Comparison of ENCODE assay signal across 14 mouse cellular contexts in genomic region chr12:102678820-102679219, GRCm38 (mm10). TPM values are rescaled to one million over a fixed set of nuclear protein-coding genes. Genes with fewer than 3 reads are reported as not detected.
DNase-seq lines count a peak whose midpoint lies in the region; TF ChIP-seq lines count a peak whose summit lies in the region.
"Had no signal": no experiment of that assay in that cellular context is flagged by ENCODE, and none has a peak within 500 bp of the region (broad histone marks: within the 10 kb centered on the region; RNA-seq: fewer than 3 reads in every experiment).

No protein-coding gene starts in this region.

- peak overlapping the region; percentile 65 for H3K27ac ChIP-seq in layer of hippocampus, adult 2 months
- H3K27ac ChIP-seq in thymus, adult 2 months (ENCODE audit: control insufficient read depth, insufficient read depth, low read length) = no peak overlapping the region
- H3K27ac ChIP-seq: embryonic facial prominence, embryonic 15.5 days; heart, embryonic 15.5 days; hindbrain, embryonic 15.5 days; limb, embryonic 15.5 days; lung, embryonic 15.5 days had no signal

- H3K36me3 ChIP-seq in thymus, adult 2 months (ENCODE audit: control insufficient read depth, insufficient read depth, low read length) = no peaks in the 10 kb centered on the region
- H3K36me3 ChIP-seq: heart, embryonic 15.5 days; hindbrain, embryonic 15.5 days; limb, embryonic 15.5 days; lung, embryonic 15.5 days had no signal

- H3K27me3 ChIP-seq in thymus, adult 2 months (ENCODE audit: control insufficient read depth, insufficient read depth, low read length) = no peaks in the 10 kb centered on the region
- H3K27me3 ChIP-seq: embryonic facial prominence, embryonic 15.5 days; heart, embryonic 15.5 days; hindbrain, embryonic 15.5 days; limb, embryonic 15.5 days; lung, embryonic 15.5 days had no signal

- 86% methylated on average over 6 of the region's 6 CpGs for WGBS in thymus, adult 2 months

- TF ChIP-seq POLR2A in thymus, adult 2 months (IDR thresholded peaks at IDR 0.05; ENCODE audit: control insufficient read depth, extremely low read depth, insufficient read depth, low read length, poor library complexity) = no peak

- no peak for TF ChIP-seq CTCF in layer of hippocampus, adult 2 months (conservative IDR thresholded peaks at IDR 0.05)
- TF ChIP-seq CTCF in thymus, adult 2 months (IDR thresholded peaks at IDR 0.05; ENCODE audit: borderline replicate concordance, control insufficient read depth, extremely low read depth, insufficient read depth, low read length, poor library complexity) = no peak

- no peak overlapping the region for H3K4me3 ChIP-seq in layer of hippocampus, adult 2 months
- no peak overlapping the region for H3K4me3 ChIP-seq in thymus, adult 2 months (ENCODE audit: control insufficient read depth, insufficient read depth, low read length)
- H3K4me3 ChIP-seq: embryonic facial prominence, embryonic 15.5 days; heart, embryonic 15.5 days; hindbrain, embryonic 15.5 days; limb, embryonic 15.5 days; lung, embryonic 15.5 days had no signal

- peak; percentile 77 to 88 for DNase-seq in adrenal gland, adult (ENCODE audit: inconsistent age in 2 of 2, low spot score in 1 of 2)
- no peak for DNase-seq in adrenal gland, postnatal 4 days (ENCODE audit: low spot score in 2 of 2)
- no peak for DNase-seq in layer of hippocampus, adult 2 months (ENCODE audit: low spot score in 2 of 2)
- no peak for DNase-seq in layer of hippocampus, postnatal 14 days (ENCODE audit: low spot score in 2 of 2)
- DNase-seq in thymus, postnatal 4 days = peak; percentile 8
- no peak for DNase-seq in thymus, adult 2 months
- DNase-seq in spleen, adult 18-20 months = no peak
- no peak for DNase-seq in thymus, postnatal 36 days
- DNase-seq: cerebellum, postnatal 10 days had no signal

- peaks cover 32% of the 10 kb centered on the region for H3K4me1 ChIP-seq in thymus, adult 2 months (replicated peaks; ENCODE audit: control insufficient read depth, insufficient read depth, low read length)
- H3K4me1 ChIP-seq: lung, embryonic 15.5 days had no signal

RNA-seq across cellular contexts. Expression of gene Itpk1, which starts 25.9 kb away (rescaled TPM):
- 10 to 100 TPM; 46.6 to 57.7 TPM for total RNA-seq in adrenal gland, postnatal 4 days (2021)
- total RNA-seq in layer of hippocampus, adult 2 months (2021) = 10 to 100 TPM; 66.6 to 76.8 TPM
- 10 to 100 TPM; 57.8 to 67.6 TPM for total RNA-seq in layer of hippocampus, postnatal 14 days (2021)
- 34.2 and 36.9 TPM in 2 replicates for polyA plus RNA-seq in thymus, adult 2 months (2012; rRNA removed)

Comparison
In these comparisons a context has a peak if more than half of its experiments do, and no peak if none do; other contexts are left out.
1. DNase-seq: peak in adrenal gland, adult (2 of 2) and thymus, postnatal 4 days (single experiment); none in adrenal gland, postnatal 4 days (0 of 2), layer of hippocampus, adult 2 months (0 of 2), layer of hippocampus, postnatal 14 days (0 of 2), thymus, adult 2 months (single experiment), spleen, adult 18-20 months (0 of 2) and thymus, postnatal 36 days (0 of 2).